Mouse (Mus musculus): ENCODE measurements around the gene Chst11.

The Chst11 gene

DNA sequence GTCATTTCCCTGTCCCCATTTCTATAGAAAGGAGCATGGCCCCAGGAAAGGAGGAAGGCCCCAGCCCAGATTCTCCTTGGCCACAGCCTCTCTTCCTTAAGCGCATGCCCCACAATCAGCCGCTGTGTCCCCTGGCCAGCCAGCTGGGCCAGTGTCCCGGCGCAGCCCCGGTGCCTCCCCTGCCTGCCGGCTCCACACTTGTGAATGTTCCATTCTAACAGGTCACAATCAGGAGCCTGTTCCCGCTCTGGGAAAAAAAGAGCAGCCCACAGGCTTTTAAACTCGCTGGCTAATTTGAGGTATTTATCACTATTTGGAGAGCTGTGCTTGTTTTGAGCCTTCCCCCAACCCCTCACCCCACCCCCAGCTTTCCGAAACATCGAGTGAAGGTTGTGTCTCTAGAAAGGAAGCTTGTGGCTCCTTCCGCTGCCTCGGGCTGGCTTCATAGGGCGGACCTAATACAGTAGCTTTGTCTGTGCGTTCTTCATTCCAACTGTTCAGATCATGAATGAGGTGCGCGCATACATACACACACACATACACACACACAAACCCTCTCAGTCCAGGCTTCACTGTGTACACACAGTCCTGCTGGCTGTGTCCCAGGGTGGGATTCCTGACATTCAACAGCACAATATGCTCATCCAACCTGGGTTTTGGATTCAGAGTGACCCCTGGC is 155.1 kb downstream of the Chst11 start:
- peak; percentile 58 for DNase-seq (ENCODE audit: low read depth, low spot score)

DNA sequence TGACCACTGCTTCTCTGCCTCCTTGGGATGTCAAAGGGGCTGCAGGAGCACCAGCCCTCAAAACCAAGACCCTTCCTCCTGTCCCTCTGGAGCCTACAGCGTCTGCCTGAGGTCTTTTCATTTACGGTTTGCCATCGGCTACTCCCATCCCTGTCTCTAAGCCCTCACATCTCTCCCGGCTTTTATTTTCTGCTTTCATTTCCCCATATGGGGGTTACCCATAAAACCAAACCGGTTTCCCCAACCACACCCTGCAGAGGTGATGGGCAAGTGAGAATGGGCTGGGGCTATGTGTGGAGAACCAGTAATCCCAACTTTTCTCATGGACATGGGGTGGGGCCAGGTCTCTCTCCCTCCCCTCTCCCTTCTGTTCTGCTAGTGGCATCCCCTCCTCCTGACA is 156.1 kb downstream of the Chst11 start:
- DNase-seq (ENCODE audit: low read depth, low spot score): no peak

DNA sequence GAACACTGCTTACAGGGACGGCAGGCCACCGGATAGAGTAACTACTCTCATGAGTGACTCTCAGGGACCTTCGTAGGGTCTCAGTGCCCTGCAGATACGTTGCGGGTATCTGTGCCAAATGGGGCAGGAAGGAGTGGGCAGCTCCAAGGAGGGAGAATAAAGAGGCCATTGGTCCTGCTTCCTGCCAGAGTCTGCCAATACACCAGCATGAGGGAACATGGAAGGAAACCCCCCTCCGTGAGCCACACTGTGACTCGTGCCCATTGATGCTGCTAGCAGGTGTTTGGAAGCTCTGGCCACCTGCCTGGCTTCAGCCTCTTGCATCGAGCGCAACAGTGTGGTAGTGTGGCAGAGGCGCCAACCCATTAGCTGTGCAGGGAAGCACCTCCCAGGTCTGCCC is 157.8 kb downstream of the Chst11 start:
- DNase-seq (ENCODE audit: low read depth, low spot score): no peak

DNA sequence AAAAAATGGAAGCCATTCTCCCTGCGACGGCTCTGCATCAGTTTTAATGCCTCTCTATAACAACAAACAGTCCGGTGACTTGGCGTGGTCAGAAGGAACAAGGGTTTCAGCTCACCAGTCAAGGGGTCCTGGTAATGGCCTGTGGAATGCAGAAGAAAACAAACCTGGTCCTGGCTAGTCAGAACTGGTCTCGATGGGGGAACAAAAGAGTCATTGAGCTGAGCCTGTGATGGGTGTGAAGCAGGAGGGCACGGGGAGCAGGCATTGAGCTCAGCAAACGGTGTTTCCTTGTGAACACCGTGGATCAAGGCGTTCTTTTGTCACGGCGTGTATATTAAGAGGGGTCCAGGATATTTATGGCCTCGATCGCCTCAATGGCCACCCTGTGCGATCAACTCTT is 160.5 kb downstream of the Chst11 start:
- DNase-seq (ENCODE audit: low read depth, low spot score): no peak

DNA sequence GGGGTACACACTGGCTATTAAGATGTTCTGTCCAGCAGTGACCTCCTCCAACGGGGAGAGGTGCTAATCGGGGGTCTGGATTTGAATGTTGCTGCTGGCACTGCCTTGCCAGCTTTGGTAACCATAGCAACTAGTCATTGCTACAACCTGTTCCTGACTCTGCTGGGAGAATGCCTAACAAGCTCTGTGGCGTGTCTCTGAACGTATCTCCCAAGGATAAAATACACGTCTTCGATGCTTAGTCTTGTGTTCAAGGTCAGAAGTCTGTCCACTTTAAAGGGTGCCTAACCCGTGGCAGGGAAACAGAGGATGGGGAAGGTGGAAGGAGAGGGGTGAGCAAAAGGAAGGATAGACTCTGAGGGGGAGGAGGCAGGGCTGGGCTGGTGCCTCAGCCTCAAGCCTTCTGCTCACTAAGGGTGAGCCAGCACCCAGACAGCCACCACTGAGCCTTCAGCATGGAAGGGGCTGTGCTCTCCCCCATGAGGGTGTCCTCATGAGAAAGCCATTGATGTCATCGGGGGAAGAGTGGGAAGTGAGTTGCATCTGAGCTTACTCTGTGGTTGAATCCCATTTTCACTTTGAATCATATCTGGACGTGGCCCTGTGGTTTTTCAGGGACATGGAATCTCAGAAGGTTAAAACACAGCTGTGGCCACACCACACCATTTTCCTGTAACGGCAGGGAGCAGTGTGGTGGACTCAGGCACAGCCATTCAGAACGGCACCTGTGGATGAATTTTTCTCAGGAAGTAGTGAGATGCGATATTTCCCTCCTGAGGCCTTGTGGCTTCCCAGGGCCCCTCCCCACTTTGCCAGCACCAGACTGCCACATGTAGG is 164.3 kb downstream of the Chst11 start:
- no peak for DNase-seq (ENCODE audit: low read depth, low spot score)

DNA sequence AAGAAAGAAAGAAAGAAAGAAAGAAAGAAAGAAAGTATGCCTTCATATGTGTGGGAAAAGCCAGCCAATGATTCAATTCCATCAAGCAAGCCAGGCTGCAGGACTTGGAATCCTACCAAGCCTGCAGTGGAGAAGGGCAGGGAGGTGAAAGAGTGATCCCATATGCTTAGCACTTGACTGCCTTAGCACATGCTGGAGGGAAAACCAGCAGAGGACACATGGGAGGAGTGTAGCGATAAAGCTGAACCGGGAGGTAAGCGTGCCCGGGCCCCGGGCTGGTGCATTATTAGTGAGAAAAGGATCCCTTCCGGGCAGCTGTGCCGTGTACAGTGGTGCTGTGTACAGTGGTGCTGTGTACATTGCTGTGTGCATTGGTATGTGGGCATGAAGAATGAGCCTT is 165.3 kb downstream of the Chst11 start:
- no peak for DNase-seq (ENCODE audit: low read depth, low spot score)

DNA sequence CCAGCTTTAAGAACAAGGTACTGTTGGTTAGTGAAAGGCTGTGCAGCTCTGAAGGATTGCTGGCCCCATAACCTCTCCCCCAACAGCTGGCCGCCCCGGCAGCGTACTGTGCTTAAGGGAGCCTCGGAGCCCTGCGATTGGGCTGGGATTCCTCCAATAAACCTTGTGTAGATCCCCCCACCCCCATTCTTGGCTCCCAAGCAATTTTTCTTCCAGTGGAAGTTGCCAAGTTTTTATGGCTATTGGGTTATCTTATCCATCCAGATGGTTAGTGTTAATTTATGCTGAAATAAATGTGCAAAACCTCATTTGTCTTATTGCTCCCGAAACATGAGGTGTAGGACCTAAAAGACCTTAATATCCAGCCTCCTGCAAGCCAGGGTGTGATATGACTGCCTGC is 166.1 kb downstream of the Chst11 start:
- DNase-seq (ENCODE audit: low read depth, low spot score): no peak

DNA sequence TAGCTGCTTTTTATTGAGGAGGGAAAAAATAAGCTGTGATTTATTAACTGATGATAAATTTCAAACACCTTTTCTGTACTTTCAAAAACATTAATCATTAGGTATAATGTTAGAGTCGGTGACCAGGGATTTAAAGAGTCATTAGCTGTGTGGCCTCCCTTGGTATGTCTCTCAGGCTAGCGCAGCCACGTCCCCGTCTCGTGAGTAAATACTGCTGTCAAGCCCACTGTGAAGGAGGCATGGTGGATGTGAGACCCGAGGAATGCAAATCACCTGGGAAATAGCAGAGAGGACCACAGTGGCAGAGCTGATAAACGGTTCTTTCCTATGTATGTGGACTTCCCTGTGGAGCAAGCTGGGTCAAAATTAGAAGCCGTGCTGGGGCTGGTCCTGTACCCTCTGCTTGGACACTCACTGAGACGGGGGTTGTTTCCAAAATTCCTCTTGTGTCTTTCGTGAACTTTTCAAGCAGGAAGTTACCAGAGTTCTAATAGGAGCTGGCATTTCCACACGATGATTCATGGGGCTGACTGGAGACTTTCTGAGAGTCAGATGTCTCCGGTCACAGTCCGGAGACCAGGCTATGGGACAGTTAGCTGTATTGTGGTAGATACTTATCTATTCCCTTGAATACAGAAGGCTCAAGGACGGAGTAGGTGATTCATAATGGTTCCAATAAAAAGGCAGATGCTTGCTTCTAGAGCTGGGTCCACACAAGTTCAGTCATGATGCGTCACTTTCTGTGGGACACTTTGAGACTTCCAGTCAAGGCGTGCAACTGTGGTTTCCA is 166.8 kb downstream of the Chst11 start:
- DNase-seq (ENCODE audit: low read depth, low spot score): no peak

DNA sequence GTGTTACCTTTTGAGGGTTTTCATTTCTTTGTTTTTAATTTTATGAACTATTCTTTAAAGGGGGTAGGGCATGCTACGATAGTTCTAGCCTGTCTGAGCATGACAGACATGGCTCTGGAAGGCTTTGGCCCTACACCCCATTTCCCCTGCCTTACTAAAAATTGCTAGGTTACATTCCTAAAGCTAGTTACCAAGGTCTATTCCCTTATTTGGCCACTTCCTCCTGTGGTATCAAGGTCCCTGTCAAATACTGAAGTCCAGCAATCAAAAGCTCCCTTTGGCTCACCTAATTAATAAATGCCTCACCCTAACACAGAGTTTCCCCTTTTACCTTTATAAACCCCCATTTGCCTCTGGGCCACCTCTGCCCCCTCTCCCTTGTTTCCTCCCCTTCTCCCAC is 167.4 kb downstream of the Chst11 start:
- DNase-seq (ENCODE audit: low read depth, low spot score): no peak

DNA sequence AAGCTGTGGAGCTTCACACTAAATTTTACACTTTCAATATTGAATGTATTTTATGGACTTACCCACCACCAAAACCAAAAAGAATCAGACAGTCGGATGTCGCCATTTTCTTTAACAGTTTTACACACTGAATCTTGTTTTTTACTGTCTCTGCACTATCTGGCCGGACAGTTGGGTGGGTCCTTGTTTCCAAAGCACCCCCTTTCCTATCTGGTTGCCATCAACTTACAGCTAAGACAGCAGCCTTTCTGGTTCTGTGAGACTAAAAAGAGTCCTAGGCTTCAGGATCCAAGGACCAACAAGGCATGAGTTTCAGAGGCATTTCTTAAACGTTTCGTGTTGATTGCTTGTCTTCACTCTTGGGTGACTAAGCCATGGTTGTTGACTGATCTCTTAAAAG is 168.1 kb downstream of the Chst11 start:
- DNase-seq (ENCODE audit: low read depth, low spot score): no peak

DNA sequence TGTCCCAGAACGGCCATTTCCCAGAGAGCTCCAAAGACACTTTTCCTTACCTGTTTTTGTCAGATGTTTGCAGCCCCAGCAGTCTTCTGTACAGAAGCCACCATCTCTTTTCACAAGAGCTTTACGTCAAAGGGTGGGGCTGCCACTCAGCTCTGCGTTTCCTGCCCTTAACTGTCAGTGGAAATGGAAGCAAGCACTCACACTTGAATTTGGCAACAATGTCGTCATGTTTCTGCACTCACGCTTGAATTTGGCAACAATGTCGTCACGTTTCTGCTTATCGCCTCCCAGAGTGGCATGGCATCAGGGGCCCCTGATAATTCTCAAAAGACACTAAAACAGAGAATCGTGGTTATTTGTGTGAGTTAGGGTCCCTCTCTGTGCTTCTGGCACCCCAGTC is 168.6 kb downstream of the Chst11 start:
- peak; percentile 78 for DNase-seq (ENCODE audit: low read depth, low spot score)

DNA sequence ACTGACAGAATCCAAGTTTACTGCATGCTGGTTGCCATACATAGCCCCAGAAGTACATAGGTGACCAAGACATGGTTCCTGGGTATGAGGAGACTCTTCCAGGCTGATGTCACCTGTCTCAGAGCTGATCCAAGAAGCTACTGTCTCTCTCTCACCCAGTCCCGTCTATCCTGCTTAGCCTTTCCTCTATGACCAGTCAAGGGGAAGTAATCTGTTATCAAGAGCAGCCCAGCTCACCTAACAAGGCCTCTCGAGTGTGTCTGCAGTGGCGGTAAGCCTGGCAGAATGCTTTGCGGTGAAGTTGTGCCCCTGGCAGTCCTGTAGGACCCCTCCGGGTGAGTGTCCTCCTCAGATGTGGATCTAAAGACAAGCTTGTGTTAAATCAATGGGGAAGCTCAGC is 172.0 kb downstream of the Chst11 start:
- DNase-seq (ENCODE audit: low read depth, low spot score): no peak

DNA sequence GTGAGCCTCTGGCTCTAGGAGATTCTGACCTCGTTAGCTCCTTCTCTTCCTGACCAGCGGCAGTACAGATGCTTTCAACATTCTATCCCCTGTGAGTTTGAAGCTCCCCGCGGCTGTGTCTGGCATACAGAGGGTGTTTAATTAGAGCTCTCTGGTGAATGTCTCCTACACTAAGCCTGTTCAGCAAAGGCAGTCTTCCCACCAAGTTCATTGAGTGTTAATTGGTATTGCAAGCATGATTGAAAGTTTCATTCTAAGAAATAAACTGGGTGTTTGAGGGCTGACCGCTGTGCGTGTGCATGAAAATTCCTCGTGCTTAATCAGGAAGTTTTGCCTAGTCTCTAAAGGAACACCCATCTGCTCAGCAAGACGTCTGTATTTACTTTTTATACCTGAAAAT is 173.0 kb downstream of the Chst11 start:
- no peak for DNase-seq (ENCODE audit: low read depth, low spot score)

DNA sequence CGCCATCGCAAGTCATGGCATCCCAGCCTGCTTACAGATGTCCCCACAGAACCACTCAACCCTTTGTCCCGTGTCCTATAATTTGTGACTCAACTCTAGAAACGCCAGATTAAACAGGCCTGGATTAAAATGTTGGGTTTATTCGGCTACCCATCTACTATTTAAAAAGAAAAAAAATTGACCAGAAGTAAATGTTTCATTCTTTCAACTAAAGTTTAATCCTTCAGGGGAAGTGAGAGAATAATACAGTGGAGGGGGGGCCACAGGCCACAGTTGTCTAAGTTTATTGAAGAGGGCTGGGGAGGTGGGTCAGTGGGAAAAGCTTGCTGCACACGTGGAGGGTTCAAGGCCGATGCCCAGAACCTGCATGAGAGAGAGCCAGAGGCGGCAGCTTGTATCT is 173.9 kb downstream of the Chst11 start:
- no peak for DNase-seq (ENCODE audit: low read depth, low spot score)

DNA sequence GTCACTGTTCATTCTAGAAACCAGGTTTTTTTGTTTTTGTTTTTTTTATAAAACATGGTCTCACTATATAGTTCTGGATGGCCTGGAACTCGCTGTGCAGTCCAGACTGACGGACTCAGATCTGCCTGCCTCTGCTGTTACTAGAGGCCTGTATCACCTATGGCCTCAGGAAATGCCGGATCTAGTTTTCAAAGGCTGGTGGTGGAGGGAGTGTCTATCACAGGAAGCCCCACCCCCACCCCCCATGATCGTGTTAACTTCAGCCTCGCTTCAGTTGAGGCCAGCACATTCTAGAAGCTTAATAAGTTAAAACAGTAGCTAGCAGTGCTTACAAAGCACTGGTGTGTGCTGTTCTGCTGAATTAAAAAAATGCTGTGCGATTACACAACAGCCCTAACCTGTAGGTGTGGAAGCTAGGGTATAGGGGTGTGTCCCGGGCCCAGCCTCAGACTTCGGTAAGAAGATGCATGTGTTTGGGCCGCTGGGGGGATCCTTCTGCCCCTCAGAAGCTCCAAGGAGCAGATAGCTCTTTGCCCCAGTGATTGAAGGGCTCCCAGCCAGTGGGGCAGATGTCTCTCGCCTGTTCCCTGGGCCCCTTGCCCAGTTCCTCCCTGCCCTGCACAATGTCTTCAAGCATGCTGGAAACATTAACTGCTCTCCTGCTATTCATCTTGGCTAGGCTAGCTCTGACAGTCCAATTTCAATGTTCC is 176.5 kb downstream of the Chst11 start:
- DNase-seq (ENCODE audit: low read depth, low spot score): peak; percentile 61

DNA sequence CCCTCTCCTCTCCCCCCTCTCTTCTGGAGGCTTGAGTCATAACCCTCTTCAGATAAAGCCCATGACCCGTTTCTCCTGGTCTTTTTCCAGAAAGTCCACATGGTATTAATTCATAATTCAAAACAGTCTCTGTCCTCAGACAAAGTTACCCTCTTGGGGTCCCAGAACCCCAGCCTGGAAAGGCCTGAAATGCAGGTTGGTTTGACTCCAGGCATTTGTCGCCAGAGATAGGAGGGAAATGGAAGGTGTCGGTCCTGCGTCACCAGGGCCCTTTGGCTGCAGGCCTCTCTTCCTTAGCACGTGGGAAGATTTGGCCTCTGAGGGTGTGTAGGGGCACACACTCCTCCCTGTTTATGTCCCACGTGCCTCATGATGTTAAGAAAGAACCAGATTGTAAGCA is 178.6 kb downstream of the Chst11 start:
- DNase-seq (ENCODE audit: low read depth, low spot score): no peak

DNA sequence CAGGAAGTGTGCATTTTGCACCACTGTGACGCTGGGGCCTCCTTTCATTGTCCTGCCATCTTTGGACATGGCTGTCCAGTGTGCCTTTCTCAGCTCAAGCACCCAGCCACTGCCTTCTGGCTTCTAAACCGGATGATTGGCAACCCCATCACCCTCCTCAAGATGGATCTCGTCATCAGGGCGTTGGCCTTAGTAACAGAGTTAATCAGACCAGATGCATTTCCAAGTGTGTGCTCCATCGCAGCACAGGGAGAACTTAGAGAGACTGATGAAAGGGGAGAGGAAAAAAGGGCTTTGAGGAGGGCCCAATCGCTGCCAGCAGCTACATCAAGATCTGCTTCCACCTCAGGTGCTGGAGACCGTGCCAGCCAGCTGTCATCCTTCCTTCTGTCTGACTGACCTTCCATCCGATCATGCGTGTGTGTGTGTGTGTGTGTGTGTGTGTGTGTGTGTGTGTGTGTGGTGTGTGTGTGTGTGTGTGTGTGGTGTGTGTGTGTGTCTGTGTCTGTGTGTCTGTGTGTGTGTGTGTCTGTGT is 179.7 kb downstream of the Chst11 start:
- DNase-seq (ENCODE audit: low read depth, low spot score): no peak

DNA sequence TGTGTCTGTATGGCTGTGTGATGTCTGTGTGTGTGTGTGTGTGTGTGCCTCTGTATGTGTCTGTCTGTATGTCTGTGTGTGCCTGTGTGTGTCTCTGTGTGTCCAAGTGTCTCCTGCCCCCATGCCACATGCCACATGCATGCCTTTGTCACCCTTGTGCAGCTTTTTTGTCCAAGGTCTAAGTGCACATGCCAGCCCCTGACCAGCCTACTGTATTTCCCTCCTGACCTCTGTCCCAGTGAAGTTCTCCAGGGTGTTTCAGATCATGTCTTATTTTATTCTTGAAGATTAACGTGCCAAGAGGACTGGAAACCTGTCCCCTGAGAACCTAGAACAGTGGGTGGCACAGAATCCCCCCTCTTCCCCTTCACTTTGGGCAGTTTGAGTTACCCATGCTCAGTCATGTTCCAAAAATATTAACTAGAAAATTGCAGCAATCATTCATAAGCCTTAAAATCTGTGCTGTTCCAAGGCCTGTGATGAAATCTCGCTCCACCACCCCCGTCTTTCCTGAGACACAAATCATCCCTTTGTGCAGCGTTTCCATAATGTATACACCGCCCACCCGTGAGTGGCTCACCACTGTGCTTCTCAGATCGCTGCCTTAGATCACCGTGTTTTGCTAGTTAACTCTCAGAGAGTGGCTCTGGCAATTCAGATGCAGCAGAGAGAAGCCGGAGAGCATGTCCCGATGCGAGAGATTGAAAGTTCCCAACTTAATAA is 180.4 kb downstream of the Chst11 start:
- DNase-seq (ENCODE audit: low read depth, low spot score): no peak

DNA sequence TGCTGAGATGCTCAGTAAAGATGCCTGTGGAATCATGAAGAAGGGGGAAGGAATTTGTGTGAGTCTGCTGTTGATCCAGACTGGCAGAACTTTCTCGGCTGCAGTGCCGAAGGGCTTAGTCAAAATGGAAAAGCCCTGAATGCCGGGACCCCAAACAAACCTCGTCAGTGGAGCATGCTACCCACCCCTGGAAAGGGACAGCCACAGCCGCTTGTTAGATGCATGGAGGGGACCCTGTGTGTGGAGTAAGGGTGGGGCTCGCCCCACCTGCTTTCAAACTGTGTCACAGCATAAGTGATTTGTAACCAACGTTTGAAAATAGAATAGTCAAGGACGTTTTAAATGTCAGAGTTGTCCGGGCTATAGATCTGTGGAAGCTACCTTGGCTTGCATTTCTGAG is 181.0 kb downstream of the Chst11 start:
- DNase-seq (ENCODE audit: low read depth, low spot score): no peak

DNA sequence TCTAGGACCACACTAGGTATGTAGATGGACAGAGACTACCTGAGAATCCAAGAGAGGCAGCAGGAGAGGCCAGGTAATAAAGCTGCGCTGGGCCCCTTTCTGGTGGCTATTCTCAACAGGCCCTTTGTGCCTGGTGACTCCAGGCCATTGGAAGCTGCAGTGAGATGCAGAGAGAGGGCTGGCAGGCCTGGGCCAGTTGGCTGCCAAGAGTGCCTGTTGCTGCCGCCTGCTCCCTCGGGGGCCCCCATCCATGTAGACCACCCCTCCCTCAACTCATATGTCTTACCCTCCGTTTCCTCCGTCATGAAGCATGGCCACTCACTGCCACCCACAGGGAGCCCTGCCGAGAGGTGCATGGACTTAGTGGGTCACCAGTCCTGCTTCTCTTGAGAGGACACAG is 182.2 kb downstream of the Chst11 start:
- no peak for DNase-seq (ENCODE audit: low read depth, low spot score)
